Mouse (Mus musculus): ENCODE data around the gene Sec11a.

GRCm38 (mm10) chr7:80885666-80886065 lies 61.9 kb downstream of the Sec11a start:
- peak; percentile 30; the same call in 1 of the 2 replicates for TF ChIP-seq CTCF (IDR thresholded peaks at IDR 0.05; ENCODE audit: control insufficient read depth, insufficient read depth, low read length)
- TF ChIP-seq POLR2A (IDR thresholded peaks at IDR 0.05; ENCODE audit: borderline replicate concordance, control insufficient read depth, low read depth, low read length): no peak
